Mouse (Mus musculus): ENCODE measurements around the gene Prkar1a.

Gene Prkar1a

GRCm38 (mm10) chr11:109649206-109649605 is at the start of gene Prkar1a:
Gene Prkar1a, plus strand, starts transcription at chr11:109649405.
- DNase-seq (ENCODE audit: inconsistent age in 2 of 2, low spot score in 1 of 2) = no peak

DNA sequence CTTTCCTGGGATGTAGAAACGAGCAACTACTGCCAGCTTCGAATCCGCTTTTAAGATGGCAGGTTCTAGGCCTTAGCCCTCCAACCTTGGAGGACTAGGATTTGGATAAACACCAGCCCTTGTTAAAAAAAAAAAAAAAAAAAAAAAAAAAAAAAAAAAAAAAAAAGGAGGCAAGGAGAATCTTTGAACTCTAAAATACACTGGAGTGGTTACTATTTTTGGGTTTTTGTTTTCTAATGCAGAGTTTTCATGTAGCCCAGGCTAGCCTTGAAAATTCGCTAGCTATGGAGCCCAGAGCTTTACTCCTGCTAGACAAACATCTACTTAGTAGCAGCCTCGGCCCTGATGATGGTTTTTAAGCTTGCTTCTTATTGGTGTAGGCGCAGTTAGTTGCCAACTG is 41.6 kb upstream of the Prkar1a start:
- no peak for DNase-seq (ENCODE audit: inconsistent age in 2 of 2, low spot score in 1 of 2)

- DNase-seq (ENCODE audit: inconsistent age in 2 of 2, low spot score in 1 of 2) = peak in 1 of 2 experiments; percentile 61
Measured at GRCm38 (mm10) chr11:109608976-109609625, 40.1 kb upstream of the Prkar1a start.

GRCm38 (mm10) chr11:109610046-109610794 is 39.0 kb upstream of the Prkar1a start:
- no peak for DNase-seq (ENCODE audit: inconsistent age in 2 of 2, low spot score in 1 of 2)

DNA sequence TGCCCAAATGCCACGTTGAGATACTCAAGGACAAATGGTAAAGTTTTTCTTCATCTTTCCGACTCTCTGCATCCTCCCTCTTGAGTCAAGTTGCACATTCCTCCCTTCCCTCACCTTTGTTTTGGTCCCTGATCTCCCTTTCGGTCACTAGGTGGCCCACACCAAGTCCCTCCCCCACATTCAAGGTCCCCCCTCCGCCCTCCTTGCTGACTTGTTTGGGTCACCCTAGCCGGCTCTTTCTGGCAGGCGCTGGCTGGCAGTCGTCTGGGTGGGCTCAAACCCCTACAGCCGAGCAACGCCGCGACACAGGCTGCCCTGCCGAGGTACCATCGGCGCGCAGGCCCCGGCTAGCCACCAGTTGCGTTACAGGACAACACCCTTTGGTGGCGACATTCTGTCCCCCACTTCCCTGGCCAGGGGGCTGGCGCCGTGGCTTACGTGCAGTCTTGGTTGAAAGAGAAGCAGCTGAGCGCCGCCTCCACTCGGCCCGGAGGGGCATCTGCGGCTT is 38.4 kb upstream of the Prkar1a start:
- no peak for DNase-seq (ENCODE audit: inconsistent age in 2 of 2, low spot score in 1 of 2)

DNA sequence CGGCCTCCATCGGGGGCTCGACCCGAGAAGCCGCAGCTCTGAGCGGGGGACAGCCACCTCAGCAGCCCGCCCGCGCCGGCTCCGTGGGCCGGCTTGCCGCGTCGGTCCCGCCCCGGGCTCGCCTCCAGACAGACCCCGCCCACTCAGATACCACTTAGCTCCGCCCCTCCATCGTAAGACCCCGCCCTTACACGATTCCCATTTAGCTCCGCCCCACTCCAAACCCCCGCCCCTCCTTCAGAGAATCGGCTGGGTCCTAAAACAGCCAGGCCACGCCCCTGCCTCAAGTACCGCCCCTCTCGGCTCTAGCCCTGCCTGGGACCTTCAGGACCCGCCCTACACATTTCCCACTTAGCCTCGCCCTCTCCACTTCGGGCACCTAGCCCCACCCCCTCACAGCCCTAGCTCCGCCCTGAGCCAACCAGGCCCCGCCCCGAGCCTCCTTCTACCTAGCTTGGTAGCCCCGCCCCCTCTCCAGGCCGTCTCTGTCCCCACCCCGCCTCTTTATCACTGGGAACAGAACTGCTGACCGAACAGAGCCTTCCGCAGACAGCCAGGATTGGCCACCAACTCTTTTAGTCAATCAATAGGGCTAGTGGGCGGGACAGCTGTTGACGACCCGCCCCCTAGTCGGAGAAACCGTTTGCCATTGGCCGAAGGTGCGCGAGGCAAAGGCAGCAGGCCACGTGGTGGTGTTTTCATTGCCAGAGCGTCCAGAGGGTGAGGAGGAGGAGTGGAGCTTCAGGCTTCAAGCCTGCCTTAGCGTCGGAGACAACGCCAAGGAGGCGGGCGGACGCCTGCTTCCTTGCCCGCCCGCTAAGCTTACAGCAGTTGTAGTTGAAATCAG is 37.7 kb upstream of the Prkar1a start, which contains the start of gene Wipi1:
Gene Wipi1 (minus strand): TSS at position 665 of the 847 bp plus-strand sequence.
- peak; percentile 100 for DNase-seq (ENCODE audit: inconsistent age in 2 of 2, low spot score in 1 of 2)

GRCm38 (mm10) chr11:109612871-109613529 is 36.2 kb upstream of the Prkar1a start:
- DNase-seq (ENCODE audit: inconsistent age in 2 of 2, low spot score in 1 of 2) = no peak

DNA sequence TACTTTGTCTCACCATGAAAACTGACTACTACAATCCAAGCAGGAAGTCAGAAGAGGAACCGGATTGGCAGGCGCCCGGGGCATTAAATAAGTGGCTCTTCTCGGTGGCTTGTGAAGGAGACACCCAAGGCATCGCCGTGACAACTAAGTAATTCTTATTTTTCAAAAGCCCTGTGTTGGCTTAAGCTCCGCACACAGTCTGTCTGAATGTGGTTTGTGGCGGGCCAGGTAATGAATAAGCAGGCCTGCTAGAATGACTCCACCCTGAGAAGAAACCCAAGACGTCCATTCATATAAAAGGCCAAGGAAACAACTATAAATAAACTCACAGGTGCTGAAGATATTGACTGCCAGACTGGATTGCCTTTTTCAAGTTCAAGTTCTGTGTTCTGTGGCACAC is 33.9 kb upstream of the Prkar1a start:
- DNase-seq (ENCODE audit: inconsistent age in 2 of 2, low spot score in 1 of 2) = no peak

DNA sequence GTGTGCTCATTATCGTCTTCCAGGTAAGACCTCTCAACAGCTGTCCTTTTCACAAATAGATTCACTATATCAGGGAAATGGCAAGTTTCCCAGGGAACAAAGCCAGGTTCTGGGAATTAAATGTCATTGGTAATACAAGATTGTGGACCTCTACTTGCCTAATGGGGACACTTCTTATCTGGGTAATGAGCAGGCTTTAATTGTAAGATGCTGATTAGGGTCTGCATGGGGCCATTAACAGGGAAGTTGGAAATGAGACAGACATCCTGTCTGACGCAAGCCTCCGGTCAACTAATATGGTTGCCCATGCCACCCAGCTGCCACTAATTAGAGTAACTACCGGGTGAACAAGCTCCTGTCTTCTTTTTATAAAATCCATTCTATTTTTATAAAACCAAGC is 32.9 kb upstream of the Prkar1a start:
- DNase-seq (ENCODE audit: inconsistent age in 2 of 2, low spot score in 1 of 2) = no peak

DNA sequence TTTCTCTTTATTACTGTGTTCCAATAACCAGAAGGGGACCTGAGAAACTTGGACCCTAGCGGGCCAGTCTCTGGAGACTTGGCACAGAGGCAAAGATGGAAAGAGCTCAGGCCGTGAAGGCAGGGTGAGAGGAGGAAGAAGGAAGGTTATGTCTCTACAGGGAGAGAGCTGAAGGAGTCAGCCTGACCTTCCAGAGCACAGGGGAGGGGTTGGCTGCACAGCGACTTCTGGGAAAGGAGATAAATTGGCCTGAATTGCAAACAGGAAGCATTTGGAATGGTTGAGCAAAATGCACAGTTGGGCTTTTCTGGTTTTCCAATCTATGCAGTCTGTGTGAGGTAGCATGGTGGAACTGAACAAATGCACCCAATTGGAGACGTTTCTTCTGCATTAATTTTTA is 32.4 kb upstream of the Prkar1a start:
- DNase-seq (ENCODE audit: inconsistent age in 2 of 2, low spot score in 1 of 2) = peak in 1 of 2 experiments; percentile 74

- peak; percentile 60 to 86 for DNase-seq (ENCODE audit: inconsistent age in 2 of 2, low spot score in 1 of 2)
Measured at GRCm38 (mm10) chr11:109619055-109619454, 30.1 kb upstream of the Prkar1a start.

GRCm38 (mm10) chr11:109620356-109620755 is 28.8 kb upstream of the Prkar1a start:
- peak; percentile 79 to 88 for DNase-seq (ENCODE audit: inconsistent age in 2 of 2, low spot score in 1 of 2)

- peak; percentile 52 to 88 for DNase-seq (ENCODE audit: inconsistent age in 2 of 2, low spot score in 1 of 2)
Measured at GRCm38 (mm10) chr11:109621183-109621582, 28.0 kb upstream of the Prkar1a start.

GRCm38 (mm10) chr11:109622518-109623037 is 26.6 kb upstream of the Prkar1a start:
- peak; percentile 58 to 78 for DNase-seq (ENCODE audit: inconsistent age in 2 of 2, low spot score in 1 of 2)

GRCm38 (mm10) chr11:109623238-109623637 is 26.0 kb upstream of the Prkar1a start:
- no peak for DNase-seq (ENCODE audit: inconsistent age in 2 of 2, low spot score in 1 of 2)

- no peak for DNase-seq (ENCODE audit: inconsistent age in 2 of 2, low spot score in 1 of 2)
Measured at GRCm38 (mm10) chr11:109627648-109628047, 21.6 kb upstream of the Prkar1a start.

GRCm38 (mm10) chr11:109628099-109628498 is 21.1 kb upstream of the Prkar1a start:
- no peak for DNase-seq (ENCODE audit: inconsistent age in 2 of 2, low spot score in 1 of 2)

GRCm38 (mm10) chr11:109629021-109629521 is 20.1 kb upstream of the Prkar1a start:
- DNase-seq (ENCODE audit: inconsistent age in 2 of 2, low spot score in 1 of 2) = no peak

- peak in 1 of 2 experiments; percentile 76 for DNase-seq (ENCODE audit: inconsistent age in 2 of 2, low spot score in 1 of 2)
Measured at GRCm38 (mm10) chr11:109634928-109635327, 14.3 kb upstream of the Prkar1a start.

- DNase-seq (ENCODE audit: inconsistent age in 2 of 2, low spot score in 1 of 2) = no peak
Measured at GRCm38 (mm10) chr11:109635871-109636395, 13.3 kb upstream of the Prkar1a start.

Data from adrenal gland, adult (tissue).